Mouse (Mus musculus) CH12.LX (cell line): ENCODE data around the gene Col4a1. TPM values are rescaled to one million over a fixed set of nuclear protein-coding genes. Genes with fewer than 3 reads are reported as not detected.

Source experiments
- DNase-seq: peaks from one replicate; pipeline ENCODE4 v3.0.0-alpha.2; 2013; ENCODE audit errors: extremely low read depth
- H3K27ac ChIP-seq: 2 replicates; pipeline ENCODE4 v1.5.1; 2012; ENCODE audit warnings: low read depth, mild to moderate bottlenecking, control low read depth, moderate library complexity; ENCODE audit not compliant: insufficient read depth
- H3K27me3 ChIP-seq: replicated peaks from 2 replicates; pipeline ENCODE3; 2012; ENCODE audit warnings: inconsistent platforms
- H3K36me3 ChIP-seq, 2 experiments: replicated peaks in 1 of 2; 2 replicates each; pipeline versions ENCODE3 to v1.6.1; 2012; ENCODE audit warnings: inconsistent platforms in 1 of 2, low read length in 1 of 2, mild to moderate bottlenecking in 1 of 2, mixed read lengths in 1 of 2, moderate library complexity in 1 of 2; ENCODE audit not compliant: control insufficient read depth in 1 of 2, insufficient read depth in 1 of 2
- H3K4me1 ChIP-seq, 2 experiments: 2 replicates each; pipeline ENCODE4 v1.6.1; 2012; ENCODE audit warnings: inconsistent platforms in 1 of 2, moderate library complexity in 1 of 2; ENCODE audit not compliant: insufficient read depth in 2 of 2, control insufficient read depth in 1 of 2
- H3K4me2 ChIP-seq: 2 replicates; pipeline ENCODE4 v1.6.1; 2012; ENCODE audit warnings: low read depth, mild to moderate bottlenecking, control low read depth; ENCODE audit not compliant: poor library complexity, insufficient read depth, severe bottlenecking
- H3K4me3 ChIP-seq, 3 experiments: fragments of 150-350 bp in 1 of 3; sonication (generic) in 1 of 3; replicated peaks in 1 of 3; 2 replicates each; pipeline versions ENCODE3 to v1.5.1; 2011 to 2012; ENCODE audit warnings: low read depth in 2 of 3, low read length in 2 of 3, mild to moderate bottlenecking in 2 of 3, moderate library complexity in 2 of 3, control low read depth in 1 of 3, improper control_type of control experiment in 1 of 3, inconsistent platforms in 1 of 3, mixed read lengths in 1 of 3; ENCODE audit not compliant: poor library complexity in 1 of 3
- H3K79me2 ChIP-seq: replicated peaks from 2 replicates; pipeline ENCODE4 v1.6.1; 2012; ENCODE audit warnings: mild to moderate bottlenecking, moderate library complexity; ENCODE audit not compliant: control insufficient read depth, poor library complexity, insufficient read depth, severe bottlenecking; ENCODE audit errors: extremely low read depth
- H3K9ac ChIP-seq: 2 replicates; pipeline ENCODE4 v1.6.1; 2012; ENCODE audit warnings: low read depth, mild to moderate bottlenecking, control low read depth, moderate library complexity; ENCODE audit not compliant: insufficient read depth
- H3K9me3 ChIP-seq: replicated peaks from 2 replicates; pipeline ENCODE3; 2012; ENCODE audit warnings: low read length, inconsistent platforms, mixed read lengths
- BHLHE40 ChIP-seq: IDR thresholded peaks from 2 replicates; pipeline ENCODE4 v1.6.1; 2011; ENCODE audit warnings: mild to moderate bottlenecking, low read depth, low read length, improper control_type of control experiment
- CHD1 ChIP-seq: IDR thresholded peaks from 2 replicates; pipeline ENCODE4 v1.6.1; 2012; ENCODE audit warnings: low read depth, low read length, improper control_type of control experiment, inconsistent platforms
- CTCF ChIP-seq, 2 experiments: IDR thresholded peaks in 1 of 2; conservative IDR thresholded peaks in 1 of 2; 2 replicates each; pipeline ENCODE4 v1.5.1; 2011 to 2012; ENCODE audit warnings: low read depth in 2 of 2, low read length in 2 of 2, improper control_type of control experiment in 1 of 2, inconsistent platforms in 1 of 2, mild to moderate bottlenecking in 1 of 2, moderate library complexity in 1 of 2
- E2F4 ChIP-seq: IDR thresholded peaks from 2 replicates; pipeline ENCODE4 v1.6.1; 2011; ENCODE audit warnings: low read depth, low read length, improper control_type of control experiment; ENCODE audit not compliant: insufficient replicate concordance
- ELF1 ChIP-seq: IDR thresholded peaks from 2 replicates; pipeline ENCODE4 v1.6.1; 2014; ENCODE audit warnings: low read depth, mild to moderate bottlenecking, inconsistent platforms, low read length, improper control_type of control experiment
- EP300 ChIP-seq: IDR thresholded peaks from 2 replicates; pipeline ENCODE4 v1.6.1; 2011; ENCODE audit warnings: low read length, improper control_type of control experiment
- ETS1 ChIP-seq: conservative IDR thresholded peaks from 2 replicates; pipeline ENCODE4 v1.6.1; 2012; ENCODE audit warnings: low read depth, mild to moderate bottlenecking, inconsistent platforms, low read length, improper control_type of control experiment, moderate library complexity
- JUND ChIP-seq: conservative IDR thresholded peaks from 2 replicates; pipeline ENCODE4 v1.6.1; 2011; ENCODE audit warnings: low read depth, low read length, improper control_type of control experiment
- MAZ ChIP-seq: IDR thresholded peaks from 2 replicates; pipeline ENCODE4 v1.6.1; 2012; ENCODE audit warnings: low read depth, mild to moderate bottlenecking, inconsistent platforms, low read length, improper control_type of control experiment, moderate library complexity
- MXI1 ChIP-seq: IDR thresholded peaks from 2 replicates; pipeline ENCODE4 v1.6.1; 2011; ENCODE audit warnings: mild to moderate bottlenecking, low read depth, low read length, improper control_type of control experiment
- PAX5 ChIP-seq: IDR thresholded peaks from 2 replicates; pipeline ENCODE4 v1.6.1; 2012; ENCODE audit warnings: low read length, inconsistent platforms, mixed read lengths
- POLR2A ChIP-seq: IDR thresholded peaks from 2 replicates; pipeline ENCODE4 v1.6.1; 2011; ENCODE audit warnings: low read depth, mild to moderate bottlenecking, improper control_type of control experiment, low read length
- RAD21 ChIP-seq: IDR thresholded peaks from 2 replicates; pipeline ENCODE4 v1.6.1; 2011; ENCODE audit warnings: low read depth, mild to moderate bottlenecking, low read length, improper control_type of control experiment, moderate library complexity
- SMC3 ChIP-seq: IDR thresholded peaks from 2 replicates; pipeline ENCODE4 v1.6.1; 2011; ENCODE audit warnings: low read depth, low read length, improper control_type of control experiment
- TBP ChIP-seq: conservative IDR thresholded peaks from 2 replicates; pipeline ENCODE4 v1.6.1; 2011; ENCODE audit warnings: low read depth, low read length, improper control_type of control experiment
- ZC3H11A ChIP-seq: IDR thresholded peaks from 2 replicates; pipeline ENCODE4 v1.6.1; 2012; ENCODE audit warnings: low read depth, mild to moderate bottlenecking, inconsistent platforms, low read length, improper control_type of control experiment
- ZNF384 ChIP-seq: IDR thresholded peaks from 2 replicates; pipeline ENCODE4 v1.6.1; 2012; ENCODE audit warnings: low read depth, low read length, improper control_type of control experiment, inconsistent platforms
- dilution Hi-C: fragments of 300-500 bp; cut with MboI; formaldehyde crosslinking; loops from 2 replicates; pipeline ENCODE4 v1.14.3; 2020; ENCODE audit warnings: low sequenced_read_pairs; ENCODE audit not compliant: extremely low pct_unique_long_range_greater_than_20kb, extremely low pct_ligation_motif_present
- in situ Hi-C: fragments of 300-500 bp; cut with MboI; formaldehyde crosslinking; loops from 3 replicates; pipeline ENCODE4 v1.14.3; 2019; ENCODE audit warnings: low sequenced_read_pairs, low pct_ligation_motif_present, low pct_unique_long_range_greater_than_20kb, mixed read lengths
- polyA plus RNA-seq: library from polyadenylated mRNA; unstranded; fragments of >175 nt; gene quantifications from 2 replicates; pipeline ENCODE4 v1.2.1, GENCODE M21; 2012; ENCODE audit warnings: low read depth; ENCODE audit not compliant: insufficient read length
- total RNA-seq, 2 experiments: library from RNA; depleted of rRNA; stranded (reverse); fragments of 300-350 nt in 1 of 2; fragments of >200 nt in 1 of 2; gene quantifications; 2 replicates each; pipeline ENCODE4 v1.2.3; 2012 to 2014

Col4a1 gene
- total and polyA plus RNA-seq, 3 experiments, result 0.04 to 0.27 (median 0.13) TPM

DNA sequence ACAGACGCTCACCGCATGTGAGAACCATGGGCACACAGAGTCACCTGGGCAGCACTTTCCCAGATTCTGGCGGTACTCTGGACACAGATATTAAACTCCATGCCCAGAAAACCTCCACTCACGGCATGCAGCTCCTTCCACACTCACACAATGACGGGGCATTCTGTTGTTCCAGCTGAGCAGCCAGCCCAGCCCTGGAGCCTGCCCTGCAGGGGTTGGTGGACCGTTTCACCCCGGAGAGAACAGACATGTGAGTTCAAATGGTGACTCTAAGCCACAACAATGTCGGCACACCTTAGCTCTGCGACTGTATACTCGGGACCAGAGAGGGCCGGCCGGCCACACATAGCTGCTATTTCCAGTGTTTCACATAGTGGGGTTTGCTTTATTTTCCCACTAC, 130.0 kb downstream of the Col4a1 start:
- Histone ChIP-seq H3K36me3 (no peaks in the 10 kb centered on the region), H3K4me1 (peaks cover 0 to 27% of the 10 kb centered on the region in 2 experiments; a peak in 2 of 4 replicates), H3K27ac (no peak overlapping the region), H3K9me3 (no peaks in the 10 kb centered on the region), H3K4me3 (no peak overlapping the region), H3K79me2 (no peaks in the 10 kb centered on the region), H3K9ac (no peak overlapping the region), H3K4me2 (no peak overlapping the region), H3K27me3 (no peaks in the 10 kb centered on the region)
- DNase-seq, result no peak
- in situ Hi-C loops, result loop anchor here (10.0 to 25.0 kb wide), 3 partner anchors 370 to 738 kb away; no protein-coding TSS in a partner anchor
- TF ChIP-seq ETS1 (no peak), MXI1 (no peak)
- dilution Hi-C loops, result no loop called here

DNA sequence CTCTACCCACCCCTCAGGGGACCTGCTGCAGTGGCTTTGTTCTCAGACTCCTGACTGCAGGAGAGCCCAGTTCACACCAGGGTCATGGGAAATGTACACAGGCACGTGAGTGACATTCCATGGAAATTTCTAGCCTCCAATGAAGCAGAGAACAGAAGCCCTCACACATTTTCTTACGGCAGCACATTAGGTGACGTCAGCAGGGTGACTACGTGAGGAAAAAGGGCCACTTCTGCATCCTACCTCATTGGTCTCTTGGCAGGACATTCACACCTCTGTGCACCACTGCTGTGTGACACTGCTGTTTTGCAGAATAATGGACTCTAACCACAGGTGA, 130.5 kb downstream of the Col4a1 start:
- dilution Hi-C loops (no loop called here), in situ Hi-C loops (loop anchor here (10.0 to 25.0 kb wide), 3 partner anchors 370 to 737 kb away; no protein-coding TSS in a partner anchor)
- TF ChIP-seq CTCF (conservative IDR thresholded peaks at IDR 0.05 in 1 of 2, IDR thresholded peaks at IDR 0.05 in 1 of 2; ENCODE audit: low read depth in 2 of 2, low read length in 2 of 2), result no peak
- TF ChIP-seq ZNF384, result no peak
- no peak for TF ChIP-seq ZC3H11A
- no peak for TF ChIP-seq JUND
- no peak for TF ChIP-seq BHLHE40
- TF ChIP-seq PAX5, result no peak
- TF ChIP-seq SMC3, result no peak
- TF ChIP-seq POLR2A, result no peak
- TF ChIP-seq RAD21, result no peak
- TF ChIP-seq E2F4, result no peak
- H3K4me2 ChIP-seq, result no peak overlapping the region
- no peak overlapping the region for H3K4me3 ChIP-seq
- no peaks in the 10 kb centered on the region for H3K79me2 ChIP-seq
- H3K9me3 ChIP-seq, result no peaks in the 10 kb centered on the region
- no peaks in the 10 kb centered on the region for H3K27me3 ChIP-seq
- no peaks in the 10 kb centered on the region for H3K36me3 ChIP-seq
- H3K4me1 ChIP-seq, result peaks cover 0 to 26% of the 10 kb centered on the region in 2 experiments; a peak in 2 of 4 replicates
- no peak overlapping the region for H3K27ac ChIP-seq
- H3K9ac ChIP-seq, result no peak overlapping the region
- no peak for DNase-seq

DNA sequence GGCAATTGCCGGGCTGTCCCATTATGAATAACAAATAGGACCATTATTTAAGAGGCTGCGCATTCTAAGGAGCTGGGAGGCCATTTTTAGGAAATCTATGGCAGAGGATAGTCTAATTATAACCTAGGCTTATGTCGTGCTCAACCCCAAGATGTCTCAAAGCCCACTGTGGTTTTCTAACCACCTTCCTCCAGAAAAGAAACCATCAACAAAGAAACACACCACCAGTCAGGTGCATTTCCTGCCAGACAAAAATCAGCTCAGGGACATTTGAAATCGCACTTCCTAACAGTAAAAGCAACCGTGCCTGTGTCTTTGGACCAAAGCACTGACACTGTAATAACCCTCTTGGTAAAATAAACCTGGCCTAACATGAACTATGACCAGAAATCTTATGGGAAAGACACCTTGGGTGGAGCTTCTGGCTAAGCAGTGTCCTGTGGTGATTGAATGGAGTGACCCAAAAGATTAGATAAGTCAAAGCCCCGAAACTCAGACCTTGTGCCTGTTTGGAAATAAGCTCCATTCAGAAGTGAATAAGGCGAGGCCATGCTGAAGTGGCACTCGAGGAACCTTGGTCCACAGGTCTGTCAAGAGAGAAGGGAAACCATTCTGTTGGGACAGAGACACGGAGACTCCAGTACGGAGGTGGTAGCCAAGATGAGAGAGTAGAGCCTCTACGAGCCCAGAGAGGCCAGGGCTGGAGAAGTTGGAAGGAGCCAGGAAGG, 131.0 kb downstream of the Col4a1 start:
- in situ Hi-C loops, result loop anchor here (10.0 to 25.0 kb wide), 3 partner anchors 369 to 737 kb away; no protein-coding TSS in a partner anchor
- Histone ChIP-seq H3K36me3 (no peaks in the 10 kb centered on the region), H3K4me2 (no peak overlapping the region), H3K4me3 (no peak overlapping the region), H3K27ac (no peak overlapping the region), H3K79me2 (no peaks in the 10 kb centered on the region), H3K9ac (no peak overlapping the region), H3K27me3 (no peaks in the 10 kb centered on the region), H3K4me1 (peaks cover 0 to 26% of the 10 kb centered on the region in 2 experiments; a peak in 2 of 4 replicates), H3K9me3 (no peaks in the 10 kb centered on the region)
- TF ChIP-seq E2F4, result no peak
- no peak for TF ChIP-seq ELF1
- no peak for TF ChIP-seq CHD1
- no peak for TF ChIP-seq EP300
- no peak for TF ChIP-seq TBP
- TF ChIP-seq MAZ, result no peak
- TF ChIP-seq ZNF384, result no peak
- dilution Hi-C loops, result no loop called here
- DNase-seq, result no peak
